Mouse (Mus musculus): ENCODE results near the gene Tm9sf3.

DNA sequence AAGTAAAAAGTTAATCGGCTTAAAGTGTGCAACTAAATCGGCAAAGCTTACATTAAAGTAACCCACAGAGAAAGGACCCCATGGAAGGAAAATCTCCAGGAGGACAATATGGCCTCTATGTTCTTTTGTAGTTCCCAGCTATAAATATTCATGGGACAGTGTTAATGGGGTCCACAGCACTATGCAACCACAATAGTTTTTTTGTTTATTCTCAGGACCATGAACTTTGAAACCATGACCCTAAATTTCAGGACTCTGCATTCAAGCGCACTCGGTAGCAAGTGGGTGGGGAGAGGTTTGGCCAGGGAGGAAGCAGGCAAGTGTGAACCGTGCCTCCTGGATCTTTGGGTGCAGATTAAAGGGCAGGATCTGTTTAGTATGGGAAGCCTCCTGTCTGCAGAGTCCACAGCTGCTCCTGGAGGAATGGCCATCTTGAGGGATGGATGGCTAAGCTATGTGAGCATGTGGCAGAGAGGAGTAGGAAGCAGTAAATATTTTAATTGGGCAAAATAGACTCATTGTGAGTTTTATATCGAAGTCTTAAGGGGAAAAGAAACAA is 72.8 kb downstream of the Tm9sf3 start:
- TF ChIP-seq CTCF (IDR thresholded peaks at IDR 0.05; ENCODE audit: borderline replicate concordance, insufficient read depth, low read length): no peak
- TF ChIP-seq POLR2A (IDR thresholded peaks at IDR 0.05; ENCODE audit: low read depth, low read length): no peak
